Mouse (Mus musculus) stomach, embryonic 15.5 days (tissue): ENCODE data around the gene Dus1l. TPM values are rescaled to one million over a fixed set of nuclear protein-coding genes. Genes with fewer than 3 reads are reported as not detected.

Experiments
- polyA plus RNA-seq: library from polyadenylated mRNA; unstranded; fragments of >200 nt; fragmentation: Nextera tagmentation; extraction: Ambion mirVana; gene quantifications from 2 replicates; pipeline ENCODE4 v1.2.1, GENCODE M21; 2015

Gene Dus1l
- polyA plus RNA-seq, 1 experiment from 2014 or later: 69.2 TPM

Other genes starting within 250 kb of the Dus1l start
- gene Mcrip1, start 246.7 kb downstream of the Dus1l start, polyA plus RNA-seq: 167 TPM in 2 replicates
- 0.59 TPM in 1 of 2 replicates, not detected in the other for gene Ppp1r27, start 245.3 kb downstream of the Dus1l start, polyA plus RNA-seq
- gene P4hb, start 223.2 kb downstream of the Dus1l start, polyA plus RNA-seq: 954 and 1,026 TPM in 2 replicates
- 537 and 556 TPM in 2 replicates for gene Arhgdia, start 214.8 kb downstream of the Dus1l start, polyA plus RNA-seq
- gene Alyref, start 198.0 kb downstream of the Dus1l start, polyA plus RNA-seq: 420 and 451 TPM in 2 replicates
- 196 and 200 TPM in 2 replicates for gene Anapc11, start 198.0 kb downstream of the Dus1l start, polyA plus RNA-seq
- gene Npb, start 187.9 kb downstream of the Dus1l start, polyA plus RNA-seq: 9.8 and 12.1 TPM in 2 replicates
- gene Pcyt2, start 178.5 kb downstream of the Dus1l start, polyA plus RNA-seq: 183 and 188 TPM in 2 replicates
- 38.1 and 39.0 TPM in 2 replicates for gene Sirt7, start 171.2 kb downstream of the Dus1l start, polyA plus RNA-seq
- gene Mafg, start 162.8 kb downstream of the Dus1l start, polyA plus RNA-seq: 29.3 and 31.9 TPM in 2 replicates
- 32.5 and 32.7 TPM in 2 replicates for gene Pycr1, start 152.6 kb downstream of the Dus1l start, polyA plus RNA-seq
- gene Myadml2, start 148.2 kb downstream of the Dus1l start, polyA plus RNA-seq: 0.28 and 0.44 TPM in 2 replicates
- 3.9 and 4.9 TPM in 2 replicates for gene Notum, start 135.2 kb downstream of the Dus1l start, polyA plus RNA-seq
- 105 and 113 TPM in 2 replicates for gene Aspscr1, start 123.4 kb downstream of the Dus1l start, polyA plus RNA-seq
- 155 and 158 TPM in 2 replicates for gene Cenpx, start 82.7 kb downstream of the Dus1l start, polyA plus RNA-seq
- 55.7 and 57.3 TPM in 2 replicates for gene Lrrc45, start 82.5 kb downstream of the Dus1l start, polyA plus RNA-seq
- gene Rac3, start 74.9 kb downstream of the Dus1l start, polyA plus RNA-seq: 36.4 and 39.4 TPM in 2 replicates
- 31.6 and 33.5 TPM in 2 replicates for gene Dcxr, start 69.1 kb downstream of the Dus1l start, polyA plus RNA-seq
- 54.5 and 82.4 TPM in 2 replicates for gene Cbr2, start 64.3 kb downstream of the Dus1l start, polyA plus RNA-seq
- 4.3 and 9.3 TPM in 2 replicates for gene Hmga1b, start 33.6 kb downstream of the Dus1l start, polyA plus RNA-seq
- 35.8 and 40.9 TPM in 2 replicates for gene Rfng, start 12.2 kb downstream of the Dus1l start, polyA plus RNA-seq
- gene Gps1, start 12.1 kb downstream of the Dus1l start, polyA plus RNA-seq: 157 and 172 TPM in 2 replicates
- 45.9 and 46.3 TPM in 2 replicates for gene Fasn, start 28.1 kb upstream of the Dus1l start, polyA plus RNA-seq
- gene Ccdc57, start 136.5 kb upstream of the Dus1l start, polyA plus RNA-seq: 4.5 and 5.6 TPM in 2 replicates
- gene Slc16a3, start 152.1 kb upstream of the Dus1l start, polyA plus RNA-seq: 57.7 and 60.4 TPM in 2 replicates
- gene Csnk1d, start 194.9 kb upstream of the Dus1l start, polyA plus RNA-seq: 110 and 119 TPM in 2 replicates
- 2.6 and 3.3 TPM in 2 replicates for gene Cd7, start 243.0 kb upstream of the Dus1l start, polyA plus RNA-seq